12 mouse cellular contexts compared by ENCODE assay signal in the genomic region with DNA sequence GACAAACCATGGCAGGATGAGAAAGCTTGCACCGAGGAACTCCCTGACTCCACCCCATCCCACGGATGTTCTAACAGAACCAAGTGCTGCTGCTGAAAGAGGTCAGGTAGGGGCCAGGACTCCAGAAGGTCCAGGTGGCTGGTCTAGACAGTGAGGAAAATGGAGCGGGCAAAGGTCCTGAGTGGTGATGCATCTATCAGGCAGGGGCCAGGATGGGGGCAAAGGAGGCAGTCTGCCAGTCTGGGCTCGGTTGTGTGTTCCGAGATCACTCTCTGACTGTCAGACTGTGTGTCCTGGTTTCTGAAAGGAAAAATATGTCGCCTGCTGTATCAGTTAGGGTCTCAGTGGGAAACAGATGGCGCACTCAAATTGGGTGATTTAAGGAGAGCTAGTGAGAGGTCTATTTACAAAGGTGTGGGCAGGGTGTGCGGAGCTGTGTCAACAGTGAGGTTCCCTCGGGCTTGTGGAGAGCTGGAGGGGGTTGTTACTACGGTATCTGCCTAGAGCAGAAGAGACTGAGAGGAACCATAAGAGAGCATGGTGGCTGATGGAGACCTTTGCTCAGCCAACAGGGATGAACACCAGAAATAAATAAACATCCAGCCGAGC.
DNase-seq lines count a peak whose midpoint lies in the region; ATAC-seq lines count a peak whose summit lies in the region.
"Had no signal": no experiment of that assay in that cellular context is flagged by ENCODE, and none has a peak within 500 bp of the region (broad histone marks: within the 10 kb centered on the region; RNA-seq: fewer than 3 reads in every experiment).

No protein-coding gene starts in this region.

- no peak overlapping the region for H3K27ac ChIP-seq in hindbrain, embryonic 16.5 days (ENCODE audit: low read depth, low read length)
- no peak overlapping the region for H3K27ac ChIP-seq in hindbrain, embryonic 12.5 days
- H3K27ac ChIP-seq in midbrain, embryonic 13.5 days: no peak overlapping the region
- no peak overlapping the region for H3K27ac ChIP-seq in midbrain, embryonic 14.5 days (replicated peaks; ENCODE audit: low read depth, low read length)
- H3K27ac ChIP-seq in forebrain, embryonic 15.5 days (replicated peaks): peak overlapping the region; percentile 63
- H3K27ac ChIP-seq: embryonic facial prominence, embryonic 12.5 days; gastrocnemius, adult 2 months had no signal

- H3K4me1 ChIP-seq in hindbrain, embryonic 16.5 days (ENCODE audit: control insufficient read depth, insufficient read depth, low read depth, low read length): peaks cover 14% of the 10 kb centered on the region
- peaks cover 39% of the 10 kb centered on the region for H3K4me1 ChIP-seq in hindbrain, embryonic 12.5 days
- H3K4me1 ChIP-seq in midbrain, embryonic 13.5 days (replicated peaks): peaks cover 57% of the 10 kb centered on the region
- H3K4me1 ChIP-seq in midbrain, embryonic 14.5 days (ENCODE audit: control insufficient read depth, insufficient read depth, low read length): peaks cover 30% of the 10 kb centered on the region; the same call in 1 of the 2 replicates
- H3K4me1 ChIP-seq in forebrain, embryonic 15.5 days: peaks cover 28% of the 10 kb centered on the region
- H3K4me1 ChIP-seq: megakaryocyte, embryonic 14.5 days had no signal

- no peak for DNase-seq in midbrain, embryonic 14.5 days
- DNase-seq in right cerebral cortex, postnatal 14 days: peak; percentile 20
- DNase-seq in adrenal gland, postnatal 14 days: no peak
- DNase-seq: gastrocnemius, adult 2 months; lung, adult 18-20 months had no signal

- H3K4me2 ChIP-seq in hindbrain, embryonic 16.5 days (ENCODE audit: low read length): no peak overlapping the region
- H3K4me2 ChIP-seq in hindbrain, embryonic 12.5 days (replicated peaks): no peak overlapping the region
- H3K4me2 ChIP-seq in midbrain, embryonic 13.5 days (replicated peaks): no peak overlapping the region
- no peak overlapping the region for H3K4me2 ChIP-seq in midbrain, embryonic 14.5 days (ENCODE audit: low read length)
- no peak overlapping the region for H3K4me2 ChIP-seq in forebrain, embryonic 15.5 days (replicated peaks)
- H3K4me2 ChIP-seq: embryonic facial prominence, embryonic 12.5 days had no signal

- ATAC-seq in hindbrain, embryonic 16.5 days: peak; percentile 48; the same call in 1 of the 2 replicates
- ATAC-seq in hindbrain, embryonic 12.5 days (ENCODE audit: low FRiP score): no peak
- 0 out of 2 replicates have a peak, but pooled peaks have one; percentile 18 for ATAC-seq in midbrain, embryonic 13.5 days
- no peak for ATAC-seq in midbrain, embryonic 14.5 days (ENCODE audit: low FRiP score, low TSS enrichment)
- peak; percentile 81 for ATAC-seq in forebrain, embryonic 15.5 days (replicated peaks)
- ATAC-seq: inflammation-experienced regulatory T-cells, adult 6 months had no signal

- no peaks in the 10 kb centered on the region for H3K36me3 ChIP-seq in hindbrain, embryonic 16.5 days (ENCODE audit: control insufficient read depth, insufficient read depth, low read length)
- no peaks in the 10 kb centered on the region for H3K36me3 ChIP-seq in hindbrain, embryonic 12.5 days
- H3K36me3 ChIP-seq in midbrain, embryonic 13.5 days: no peaks in the 10 kb centered on the region
- no peaks in the 10 kb centered on the region for H3K36me3 ChIP-seq in midbrain, embryonic 14.5 days (ENCODE audit: control insufficient read depth, insufficient read depth, low read length)
- H3K36me3 ChIP-seq in forebrain, embryonic 15.5 days: no peaks in the 10 kb centered on the region
- H3K36me3 ChIP-seq: embryonic facial prominence, embryonic 12.5 days had no signal

- no peaks in the 10 kb centered on the region for H3K9me3 ChIP-seq in hindbrain, embryonic 16.5 days (ENCODE audit: control insufficient read depth, low read length)
- H3K9me3 ChIP-seq in hindbrain, embryonic 12.5 days (replicated peaks): no peaks in the 10 kb centered on the region
- H3K9me3 ChIP-seq in midbrain, embryonic 13.5 days: no peaks in the 10 kb centered on the region
- H3K9me3 ChIP-seq in midbrain, embryonic 14.5 days (ENCODE audit: control insufficient read depth, low read length): no peaks in the 10 kb centered on the region
- no peaks in the 10 kb centered on the region for H3K9me3 ChIP-seq in forebrain, embryonic 15.5 days
- H3K9me3 ChIP-seq: embryonic facial prominence, embryonic 12.5 days; megakaryocyte, embryonic 14.5 days had no signal

- no peak overlapping the region for H3K4me3 ChIP-seq in hindbrain, embryonic 16.5 days (ENCODE audit: low read length)
- no peak overlapping the region for H3K4me3 ChIP-seq in hindbrain, embryonic 12.5 days
- H3K4me3 ChIP-seq in midbrain, embryonic 13.5 days (replicated peaks): no peak overlapping the region
- no peak overlapping the region for H3K4me3 ChIP-seq in midbrain, embryonic 14.5 days (replicated peaks; ENCODE audit: low read depth, low read length)
- no peak overlapping the region for H3K4me3 ChIP-seq in forebrain, embryonic 15.5 days
- H3K4me3 ChIP-seq: embryonic facial prominence, embryonic 12.5 days; gastrocnemius, adult 2 months; megakaryocyte, embryonic 14.5 days had no signal

- no peak overlapping the region; the same call in 1 of the 2 replicates for H3K9ac ChIP-seq in hindbrain, embryonic 16.5 days (ENCODE audit: low read depth, low read length)
- no peak overlapping the region for H3K9ac ChIP-seq in hindbrain, embryonic 12.5 days
- H3K9ac ChIP-seq in midbrain, embryonic 13.5 days (replicated peaks): no peak overlapping the region
- H3K9ac ChIP-seq in midbrain, embryonic 14.5 days (replicated peaks; ENCODE audit: low read length): no peak overlapping the region
- no peak overlapping the region for H3K9ac ChIP-seq in forebrain, embryonic 15.5 days (replicated peaks)
- H3K9ac ChIP-seq: embryonic facial prominence, embryonic 12.5 days had no signal

- H3K27me3 ChIP-seq in hindbrain, embryonic 16.5 days (replicated peaks; ENCODE audit: control insufficient read depth, insufficient read depth, low read length): no peaks in the 10 kb centered on the region
- H3K27me3 ChIP-seq in hindbrain, embryonic 12.5 days: no peaks in the 10 kb centered on the region
- no peaks in the 10 kb centered on the region; the same call in 1 of the 2 replicates for H3K27me3 ChIP-seq in midbrain, embryonic 13.5 days
- H3K27me3 ChIP-seq in midbrain, embryonic 14.5 days (ENCODE audit: control insufficient read depth, insufficient read depth, low read length): no peaks in the 10 kb centered on the region
- no peaks in the 10 kb centered on the region for H3K27me3 ChIP-seq in forebrain, embryonic 15.5 days
- H3K27me3 ChIP-seq: embryonic facial prominence, embryonic 12.5 days had no signal

- 37% methylated on average over 11 of the region's 11 CpGs for WGBS in hindbrain, embryonic 16.5 days
- WGBS in hindbrain, embryonic 12.5 days: 43% methylated on average over 11 of the region's 11 CpGs
- 51% methylated on average over 11 of the region's 11 CpGs for WGBS in midbrain, embryonic 13.5 days
- 56% methylated on average over 11 of the region's 11 CpGs for WGBS in midbrain, embryonic 14.5 days
- 46% methylated on average over 11 of the region's 11 CpGs for WGBS in forebrain, embryonic 15.5 days

Comparison
In these comparisons a context has a peak if more than half of its experiments do, and no peak if none do; other contexts are left out.
1. ATAC-seq: peak in hindbrain, embryonic 16.5 days (single experiment), midbrain, embryonic 13.5 days (single experiment) and forebrain, embryonic 15.5 days (single experiment); none in hindbrain, embryonic 12.5 days (single experiment) and midbrain, embryonic 14.5 days (single experiment).